Mouse (Mus musculus): ENCODE measurements around the gene Adamts7.
A peak's percentile ranks its signal among the peaks of the same experiment; 100 is the strongest.

The Adamts7 gene

DNA sequence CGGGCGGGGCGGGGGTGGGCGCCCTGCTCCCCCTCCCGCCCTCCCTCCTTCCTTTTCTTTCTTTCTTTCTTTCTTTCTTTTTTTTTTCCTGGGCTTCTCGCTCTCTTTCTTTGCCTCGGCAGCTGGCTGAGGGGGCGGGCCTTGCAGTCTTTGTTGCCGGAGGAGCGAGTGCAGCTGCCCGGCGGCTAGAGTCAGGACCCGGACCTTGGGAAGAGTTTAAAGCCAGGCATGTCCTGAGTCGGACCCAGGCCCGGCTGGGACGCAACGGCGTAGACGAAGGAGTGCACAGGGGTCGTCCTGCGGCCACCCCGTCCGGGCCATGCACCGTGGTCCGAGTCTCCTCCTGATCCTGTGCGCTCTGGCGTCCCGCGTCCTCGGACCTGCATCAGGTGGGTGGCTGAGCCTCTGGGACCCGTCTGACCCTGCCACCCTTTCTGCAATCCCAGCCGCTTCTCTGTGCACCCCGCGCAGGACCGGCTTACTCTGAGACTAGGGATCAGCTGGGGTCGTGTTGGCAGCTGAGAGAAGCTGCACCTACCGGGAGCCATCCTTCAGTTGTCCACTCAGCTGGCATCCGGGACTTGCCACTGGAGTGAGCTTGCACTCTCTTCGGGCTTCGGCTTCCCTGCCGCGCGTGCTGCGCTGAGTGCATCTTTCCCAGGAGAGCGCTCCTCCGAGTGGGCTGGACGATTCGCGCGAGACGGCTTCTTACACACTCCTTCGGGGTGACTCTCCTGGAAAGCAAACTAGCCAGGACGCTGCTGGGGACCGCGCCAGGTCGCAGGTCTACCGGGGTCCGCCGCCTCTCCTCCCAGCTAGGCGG is at the start of gene Adamts7:
Gene Adamts7 (plus strand): TSS at position 144 of the 823 bp plus-strand sequence.
- DNase-seq (ENCODE audit: low read depth, low spot score): peak; percentile 79

- DNase-seq (ENCODE audit: low read depth, low spot score): no peak
Measured at GRCm38 (mm10) chr9:90113151-90113550, 49.7 kb upstream of the Adamts7 start.

GRCm38 (mm10) chr9:90113651-90114566 is 49.0 kb upstream of the Adamts7 start:
- peak; percentile 92 for DNase-seq (ENCODE audit: low read depth, low spot score)

DNA sequence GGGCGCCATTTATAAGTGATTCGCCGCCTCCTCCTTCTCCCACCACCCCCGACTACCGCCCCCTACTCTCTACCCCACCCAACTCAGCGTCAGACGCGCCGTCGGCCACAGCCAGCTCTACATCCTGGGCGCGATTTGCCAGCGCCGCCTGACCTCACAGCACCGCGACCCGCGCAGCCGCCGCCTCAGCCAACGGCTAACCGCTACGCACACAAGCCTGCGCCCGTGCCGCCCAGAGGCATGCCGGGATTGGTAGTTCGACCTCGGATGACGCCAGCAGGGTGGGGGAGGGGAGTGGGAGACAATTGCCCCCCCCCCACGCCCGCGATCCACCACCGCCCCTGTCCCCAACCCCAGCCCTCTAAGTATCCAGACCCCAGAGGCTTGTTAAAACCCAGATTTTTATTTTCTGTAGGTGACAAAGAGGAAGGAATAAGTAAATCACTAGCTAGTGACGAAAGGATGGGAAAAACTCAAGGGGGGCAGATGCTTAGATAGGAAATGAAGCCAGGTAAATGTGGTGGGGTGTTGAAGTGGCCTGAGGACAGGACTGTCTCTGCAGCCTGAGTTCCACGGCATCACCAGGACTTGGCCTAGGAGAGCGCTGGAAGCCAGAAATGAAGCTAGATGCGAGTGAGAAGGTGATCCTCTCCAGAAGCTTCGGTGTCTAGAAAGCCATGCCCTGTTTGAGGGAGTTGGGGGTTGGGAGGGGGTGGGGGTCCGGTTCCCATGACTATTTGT is 48.1 kb upstream of the Adamts7 start, which contains the start of gene Morf4l1:
Gene Morf4l1 (minus strand): TSS at position 208 of the 741 bp plus-strand sequence.
- peak; percentile 96 for DNase-seq (ENCODE audit: low read depth, low spot score)

DNA sequence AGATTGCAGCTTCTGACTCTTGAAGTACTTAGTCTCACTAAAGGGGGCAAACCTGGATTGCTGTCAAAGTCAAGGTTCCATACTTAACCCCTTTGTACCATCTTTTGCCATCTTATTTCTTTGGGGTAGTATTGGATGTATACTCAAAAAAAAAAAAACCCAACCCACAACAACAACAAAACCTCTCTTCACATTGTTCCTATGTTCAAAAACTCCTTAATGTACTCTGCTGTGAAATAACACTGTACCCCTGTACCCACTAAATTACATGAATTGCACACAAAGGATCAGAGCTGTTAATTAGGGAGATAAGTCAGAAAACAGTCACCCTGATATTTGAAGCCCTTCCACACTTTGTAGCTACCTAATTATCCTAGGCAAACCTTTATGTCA is 47.6 kb upstream of the Adamts7 start:
- no peak for DNase-seq (ENCODE audit: low read depth, low spot score)

GRCm38 (mm10) chr9:90117234-90117633 is 45.6 kb upstream of the Adamts7 start:
- DNase-seq (ENCODE audit: low read depth, low spot score): no peak

GRCm38 (mm10) chr9:90122246-90122740 is 40.6 kb upstream of the Adamts7 start:
- DNase-seq (ENCODE audit: low read depth, low spot score): no peak

- DNase-seq (ENCODE audit: low read depth, low spot score): no peak
Measured at GRCm38 (mm10) chr9:90124156-90124872, 38.6 kb upstream of the Adamts7 start.

DNA sequence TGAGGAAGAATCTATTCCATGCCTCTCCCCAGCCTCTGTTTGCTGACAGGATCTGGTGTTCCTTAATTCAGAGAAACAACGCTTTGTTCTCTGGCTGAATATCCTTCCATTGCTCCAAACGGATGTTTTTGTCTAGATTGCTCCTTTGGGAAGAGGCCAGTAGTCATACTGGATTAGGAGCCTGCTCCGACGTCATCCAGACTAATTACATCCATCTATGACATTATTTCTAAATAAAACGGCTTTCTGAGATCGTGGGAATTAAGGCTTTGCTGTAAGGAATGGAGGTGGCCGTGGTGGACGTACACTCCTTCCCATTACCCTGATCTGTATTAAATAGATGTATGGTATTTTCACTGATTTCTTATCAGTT is 38.0 kb upstream of the Adamts7 start:
- DNase-seq (ENCODE audit: low read depth, low spot score): no peak

- DNase-seq (ENCODE audit: low read depth, low spot score): no peak
Measured at GRCm38 (mm10) chr9:90125416-90126099, 37.3 kb upstream of the Adamts7 start.

DNA sequence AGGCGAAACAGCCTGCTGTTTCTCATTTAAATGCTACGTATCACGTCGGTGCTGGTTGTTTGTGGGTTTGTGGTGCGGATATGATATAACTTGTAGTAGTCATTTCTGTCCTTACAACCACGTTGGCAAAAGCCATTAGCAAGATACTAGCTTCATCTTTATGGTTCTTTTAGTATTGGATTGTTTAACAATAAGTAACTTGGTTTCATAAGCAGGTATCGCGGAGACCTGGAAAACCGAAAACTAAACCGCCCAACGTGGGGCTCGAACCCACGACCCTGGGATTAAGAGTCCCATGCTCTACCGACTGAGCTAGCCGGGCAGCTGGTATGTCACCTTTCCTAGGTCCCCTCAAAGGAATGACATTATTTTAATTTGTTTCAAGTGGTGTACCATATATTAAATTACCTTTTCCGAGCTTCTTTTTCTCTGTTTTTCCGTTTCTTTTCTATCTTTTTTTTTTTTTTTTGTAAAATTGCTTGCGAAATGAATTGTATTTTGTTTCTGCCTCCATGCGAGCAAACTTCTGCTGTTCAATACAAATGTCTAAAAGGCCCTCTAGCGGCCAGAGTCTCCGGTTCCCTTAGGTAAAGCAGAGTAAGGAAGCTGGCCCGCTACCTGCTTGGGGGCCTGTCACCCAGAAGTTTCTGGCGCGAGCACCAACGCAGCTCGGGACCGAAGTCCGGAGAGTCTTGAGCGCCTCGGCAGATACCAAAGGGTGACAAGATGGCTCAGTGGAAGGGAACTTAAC is 36.4 kb upstream of the Adamts7 start:
- peak; percentile 95 for DNase-seq (ENCODE audit: low read depth, low spot score)

DNA sequence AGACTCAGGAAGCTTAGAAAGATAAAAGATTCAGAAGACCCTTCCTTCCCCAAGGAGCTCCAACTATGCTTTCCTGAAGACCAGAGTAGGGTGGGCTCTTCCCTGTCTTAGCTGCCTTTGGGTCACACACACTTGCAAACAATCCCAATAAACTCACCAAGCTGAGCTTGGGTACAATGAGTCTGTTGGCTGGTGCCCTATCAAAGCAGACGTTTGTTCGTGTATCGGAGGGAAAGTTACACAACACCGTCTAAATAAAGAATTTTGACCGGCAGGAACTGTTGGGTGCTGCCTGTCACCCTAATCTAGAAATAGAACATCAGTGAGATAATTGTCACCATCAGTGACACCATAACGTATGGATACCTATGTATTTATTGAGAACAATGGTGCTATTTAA is 35.7 kb upstream of the Adamts7 start:
- no peak for DNase-seq (ENCODE audit: low read depth, low spot score)

DNA sequence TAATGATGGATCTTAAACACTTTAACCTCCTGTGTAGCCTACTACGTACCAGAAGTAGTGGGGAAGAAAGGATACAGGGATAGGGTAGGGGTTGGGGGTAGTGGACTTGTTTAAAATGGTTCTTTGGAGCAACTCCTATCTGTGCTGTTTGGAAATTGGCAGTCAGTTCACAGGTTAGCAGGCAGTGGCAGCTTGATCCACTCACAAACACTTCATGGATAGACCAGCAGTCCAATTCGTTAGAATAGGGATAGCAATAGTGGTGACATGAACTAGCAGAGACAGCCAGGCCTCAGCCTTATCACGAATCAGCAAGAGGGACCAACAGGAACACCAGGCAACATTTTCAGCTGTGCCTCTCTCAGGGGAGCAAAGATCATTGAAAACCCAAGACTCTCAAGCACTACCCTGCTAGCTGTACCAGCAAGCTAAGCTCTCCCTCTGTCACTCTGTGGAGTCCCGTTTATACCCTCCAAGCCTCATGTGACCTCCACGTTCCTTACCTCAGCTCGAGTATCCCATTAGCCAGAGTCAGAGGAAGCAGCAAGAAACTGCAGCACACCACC is 34.1 kb upstream of the Adamts7 start:
- no peak for DNase-seq (ENCODE audit: low read depth, low spot score)

DNA sequence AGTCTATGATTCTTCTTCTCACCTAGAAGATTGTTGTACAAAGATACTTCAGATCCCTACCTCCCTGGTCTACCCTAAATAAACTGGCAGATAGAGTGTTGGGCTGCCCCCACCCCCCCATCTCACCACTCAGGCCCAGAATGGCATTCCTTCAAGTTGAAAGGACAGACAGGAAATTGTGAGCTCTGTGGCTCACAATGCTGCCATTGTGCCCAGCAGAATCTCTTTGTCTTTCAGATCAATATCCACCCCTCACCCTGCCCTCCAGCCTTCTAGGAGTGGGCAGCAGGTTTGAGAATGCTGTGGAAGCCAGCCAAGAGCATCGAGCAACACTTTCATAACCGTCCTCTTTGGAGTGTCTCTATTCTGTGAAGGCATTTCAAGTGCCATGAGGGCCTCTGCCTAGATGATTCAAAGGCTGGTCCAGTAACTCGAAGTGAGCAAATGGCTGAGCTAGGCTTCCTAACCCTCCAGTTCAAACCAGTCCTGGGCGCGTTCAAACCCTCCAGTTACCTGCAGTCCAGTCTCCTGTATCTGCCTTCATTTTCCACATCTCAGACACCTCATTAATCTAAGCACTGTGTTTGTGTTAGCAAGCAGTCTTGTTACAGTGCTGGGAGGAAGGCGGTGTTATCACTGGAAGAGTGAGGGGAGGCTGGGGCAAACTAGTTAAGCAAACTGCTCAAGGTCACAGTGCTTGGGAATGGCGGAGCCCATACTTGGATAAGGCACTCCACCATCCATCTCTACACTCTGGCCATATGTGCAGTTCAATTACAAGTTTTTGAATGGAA is 29.1 kb upstream of the Adamts7 start:
- DNase-seq (ENCODE audit: low read depth, low spot score): peak; percentile 73

- no peak for DNase-seq (ENCODE audit: low read depth, low spot score)
Measured at GRCm38 (mm10) chr9:90135466-90135865, 27.4 kb upstream of the Adamts7 start.

GRCm38 (mm10) chr9:90135963-90136677 is 26.7 kb upstream of the Adamts7 start:
- no peak for DNase-seq (ENCODE audit: low read depth, low spot score)

DNA sequence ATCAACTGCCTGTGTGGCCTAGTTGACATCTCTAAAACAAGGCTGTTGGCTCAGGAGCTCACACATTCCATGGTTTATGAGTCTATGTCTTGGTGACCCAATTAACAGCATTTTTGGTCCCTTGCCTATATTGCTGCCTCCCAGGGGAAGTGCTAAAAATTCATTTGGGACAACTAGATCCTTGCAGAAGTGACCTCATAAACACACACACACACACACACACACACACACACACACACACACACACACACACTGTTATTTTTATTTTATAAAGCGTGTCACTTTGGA is 26.2 kb upstream of the Adamts7 start:
- DNase-seq (ENCODE audit: low read depth, low spot score): no peak

DNA sequence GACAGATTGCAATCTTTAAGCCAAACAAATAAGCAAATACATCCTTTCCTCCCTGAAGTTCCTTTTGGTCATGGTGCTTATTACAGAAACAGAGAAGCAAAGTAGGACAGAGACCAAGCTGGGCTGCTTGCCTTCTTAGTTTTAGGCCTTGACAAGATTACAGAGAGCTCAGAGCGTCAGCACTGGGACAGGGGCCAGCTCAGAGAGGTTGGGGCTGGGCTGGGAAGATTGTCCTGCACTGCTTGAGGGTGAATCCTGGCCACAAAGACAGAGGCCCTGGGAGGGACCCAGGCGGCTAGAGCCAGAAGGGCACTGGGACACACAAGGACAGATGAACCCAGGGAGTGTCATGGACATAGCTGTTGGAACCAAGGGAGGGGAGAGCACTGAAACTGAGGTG is 17.1 kb upstream of the Adamts7 start:
- DNase-seq (ENCODE audit: low read depth, low spot score): no peak

All from R1 (cell line).